In the genomic region with DNA sequence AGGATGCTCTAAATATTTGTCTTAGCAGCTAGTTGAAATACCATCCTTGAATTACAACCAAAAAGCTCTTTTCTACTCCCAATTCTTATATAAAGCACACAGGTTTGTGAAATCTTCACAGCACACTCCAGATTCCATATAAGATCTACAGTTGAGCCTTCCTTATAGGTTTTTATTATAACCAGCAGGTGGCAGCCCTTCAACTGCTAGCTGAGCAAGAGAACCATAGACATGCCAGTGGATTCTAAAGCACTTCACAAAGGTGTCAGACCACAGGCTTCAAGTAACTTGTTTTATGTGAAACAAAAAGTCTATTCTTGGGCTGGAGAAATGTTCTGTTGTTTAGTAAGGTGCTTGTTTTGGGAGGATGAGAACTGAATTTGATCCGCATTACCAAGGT, we compare ENCODE assay signal across 9 mouse cellular contexts.
DNase-seq lines count a peak whose midpoint lies in the region; ATAC-seq and TF ChIP-seq lines count a peak whose summit lies in the region.
"Had no signal": no experiment of that assay in that cellular context is flagged by ENCODE, and none has a peak within 500 bp of the region (broad histone marks: within the 10 kb centered on the region; RNA-seq: fewer than 3 reads in every experiment).

No protein-coding gene starts in this region.

- H3K4me1 ChIP-seq in limb, embryonic 14.5 days (ENCODE audit: control insufficient read depth, insufficient read depth, low read length) = no peaks in the 10 kb centered on the region
- no peaks in the 10 kb centered on the region for H3K4me1 ChIP-seq in limb, embryonic 10.5 days
- no peaks in the 10 kb centered on the region for H3K4me1 ChIP-seq in midbrain, postnatal 0 days (ENCODE audit: insufficient read depth, low read length)
- H3K4me1 ChIP-seq: embryonic facial prominence, embryonic 12.5 days had no signal

- H3K9ac ChIP-seq in limb, embryonic 14.5 days (ENCODE audit: low read depth, low read length, severe bottlenecking) = no peak overlapping the region
- H3K9ac ChIP-seq in midbrain, postnatal 0 days (replicated peaks; ENCODE audit: low read length, poor library complexity, severe bottlenecking) = no peak overlapping the region
- H3K9ac ChIP-seq: embryonic facial prominence, embryonic 12.5 days had no signal

- H3K27me3 ChIP-seq in limb, embryonic 14.5 days (ENCODE audit: control insufficient read depth, insufficient read depth, low read length) = no peaks in the 10 kb centered on the region
- no peaks in the 10 kb centered on the region for H3K27me3 ChIP-seq in limb, embryonic 10.5 days (ENCODE audit: low read depth, poor library complexity, severe bottlenecking)
- H3K27me3 ChIP-seq in Patski = peaks cover 26% of the 10 kb centered on the region
- H3K27me3 ChIP-seq in midbrain, postnatal 0 days (ENCODE audit: insufficient read depth, low read length) = no peaks in the 10 kb centered on the region
- H3K27me3 ChIP-seq: embryonic facial prominence, embryonic 12.5 days had no signal

- H3K36me3 ChIP-seq in limb, embryonic 14.5 days (ENCODE audit: control insufficient read depth, insufficient read depth, low read length) = no peaks in the 10 kb centered on the region
- H3K36me3 ChIP-seq in limb, embryonic 10.5 days = no peaks in the 10 kb centered on the region
- H3K36me3 ChIP-seq in midbrain, postnatal 0 days (ENCODE audit: insufficient read depth, low read length) = no peaks in the 10 kb centered on the region
- H3K36me3 ChIP-seq: embryonic facial prominence, embryonic 12.5 days had no signal

- CTCF ChIA-PET in Patski (lab: Charles Lee) = no interaction called here

- no peak for TF ChIP-seq POLR2A in limb, embryonic 14.5 days (IDR thresholded peaks at IDR 0.05; ENCODE audit: borderline replicate concordance, extremely low read depth, insufficient read depth, insufficient read length)

- ATAC-seq in frontal cortex, adult (ENCODE audit: low TSS enrichment) = peak; percentile 93
- no peak for ATAC-seq in limb, embryonic 14.5 days (ENCODE audit: low FRiP score, low read depth)
- no peak for ATAC-seq in Patski
- ATAC-seq in midbrain, postnatal 0 days (ENCODE audit: low FRiP score) = no peak

- H3K27ac ChIP-seq in limb, embryonic 14.5 days (replicated peaks; ENCODE audit: low read depth, low read length) = no peak overlapping the region
- H3K27ac ChIP-seq in limb, embryonic 10.5 days = no peak overlapping the region
- H3K27ac ChIP-seq in midbrain, postnatal 0 days (ENCODE audit: low read depth, low read length) = no peak overlapping the region
- H3K27ac ChIP-seq: embryonic facial prominence, embryonic 12.5 days had no signal

- TF ChIP-seq CTCF in Patski (IDR thresholded peaks at IDR 0.05) = peak; percentile 48
- TF ChIP-seq CTCF in midbrain, postnatal 0 days (IDR thresholded peaks at IDR 0.05) = peak; percentile 79

- POLR2A ChIA-PET in Patski (lab: Charles Lee) = no interaction called here

- in situ Hi-C loops in Patski (cut with MboI; ENCODE audit: low pct_unique_long_range_greater_than_20kb) = no loop called here

- WGBS in limb, embryonic 14.5 days = 89% methylated on average over 1 of the region's 1 CpGs
- 91% methylated on average over 1 of the region's 1 CpGs for WGBS in limb, embryonic 10.5 days
- 87% methylated on average over 1 of the region's 1 CpGs for WGBS in midbrain, postnatal 0 days

- no peak for DNase-seq in frontal cortex, postnatal 25 days (ENCODE audit: low spot score in 2 of 2)
- DNase-seq in limb, embryonic 14.5 days (ENCODE audit: low spot score) = peak; percentile 26
- no peak for DNase-seq in limb, embryonic 10.5 days (ENCODE audit: low spot score)
- no peak for DNase-seq in Patski (ENCODE audit: low read depth, low spot score)
- DNase-seq in midbrain, postnatal 0 days (ENCODE audit: low spot score) = peak; percentile 73
- no peak for DNase-seq in adrenal gland, postnatal 4 days (ENCODE audit: low spot score in 2 of 2)
- DNase-seq in layer of hippocampus, adult 8-10 months (ENCODE audit: low spot score in 2 of 2) = no peak

- no peak overlapping the region for H3K4me3 ChIP-seq in limb, embryonic 14.5 days (replicated peaks; ENCODE audit: low read length)
- H3K4me3 ChIP-seq in limb, embryonic 10.5 days = no peak overlapping the region
- H3K4me3 ChIP-seq in midbrain, postnatal 0 days (ENCODE audit: low read depth, low read length) = no peak overlapping the region
- H3K4me3 ChIP-seq: embryonic facial prominence, embryonic 12.5 days had no signal

- no peak overlapping the region for H3K4me2 ChIP-seq in limb, embryonic 14.5 days (replicated peaks; ENCODE audit: low read depth, low read length, severe bottlenecking)
- no peak overlapping the region for H3K4me2 ChIP-seq in midbrain, postnatal 0 days (ENCODE audit: low read depth, low read length, poor library complexity, severe bottlenecking)
- H3K4me2 ChIP-seq: embryonic facial prominence, embryonic 12.5 days had no signal

- H3K9me3 ChIP-seq in limb, embryonic 14.5 days (ENCODE audit: control insufficient read depth, low read length) = no peaks in the 10 kb centered on the region
- H3K9me3 ChIP-seq in limb, embryonic 10.5 days (replicated peaks) = no peaks in the 10 kb centered on the region
- H3K9me3 ChIP-seq in midbrain, postnatal 0 days (ENCODE audit: low read length) = no peaks in the 10 kb centered on the region
- H3K9me3 ChIP-seq: embryonic facial prominence, embryonic 12.5 days had no signal

Comparison
In these comparisons a context has a peak if more than half of its experiments do, and no peak if none do; other contexts are left out.
1. DNase-seq: peak in limb, embryonic 14.5 days (single experiment) and midbrain, postnatal 0 days (single experiment); none in frontal cortex, postnatal 25 days (0 of 2), limb, embryonic 10.5 days (single experiment), Patski (single experiment), adrenal gland, postnatal 4 days (0 of 2) and layer of hippocampus, adult 8-10 months (0 of 2).